Mouse (Mus musculus): ENCODE measurements around the gene Gstt2. TPM values are rescaled to one million over a fixed set of nuclear protein-coding genes. Genes with fewer than 3 reads are reported as not detected.

The Gstt2 gene
- polyA plus RNA-seq, 1 experiment from 2014 or later = 7.9 TPM

Other genes starting within 250 kb of the Gstt2 start
- gene Ggt5, start 248.1 kb downstream of the Gstt2 start, polyA plus RNA-seq (2016; fragmentation: Nextera tagmentation; extraction: Ambion mirVana) = 1.1 and 2.1 TPM in 2 replicates
- 2.8 TPM in 2 replicates for gene Susd2, start 193.4 kb downstream of the Gstt2 start, polyA plus RNA-seq (2016; fragmentation: Nextera tagmentation; extraction: Ambion mirVana)
- gene Cabin1, start 73.1 kb downstream of the Gstt2 start, polyA plus RNA-seq (2016; fragmentation: Nextera tagmentation; extraction: Ambion mirVana) = 44.1 and 48.7 TPM in 2 replicates
- 86.4 and 90.4 TPM in 2 replicates for gene Ddt, start 64.0 kb downstream of the Gstt2 start, polyA plus RNA-seq (2016; fragmentation: Nextera tagmentation; extraction: Ambion mirVana)
- not detected in 2 replicates for gene Gm20441, start 56.5 kb downstream of the Gstt2 start, polyA plus RNA-seq (2016; fragmentation: Nextera tagmentation; extraction: Ambion mirVana)
- gene Gstt3, start 56.0 kb downstream of the Gstt2 start, polyA plus RNA-seq (2016; fragmentation: Nextera tagmentation; extraction: Ambion mirVana) = 5.0 and 5.1 TPM in 2 replicates
- gene Gstt1, start 38.8 kb downstream of the Gstt2 start, polyA plus RNA-seq (2016; fragmentation: Nextera tagmentation; extraction: Ambion mirVana) = 6.7 and 8.7 TPM in 2 replicates
- not detected in 2 replicates for gene Gstt4, start 14.9 kb downstream of the Gstt2 start, polyA plus RNA-seq (2016; fragmentation: Nextera tagmentation; extraction: Ambion mirVana)
- 1,134 and 1,420 TPM in 2 replicates for gene Mif, start 22.8 kb upstream of the Gstt2 start, polyA plus RNA-seq (2016; fragmentation: Nextera tagmentation; extraction: Ambion mirVana)
- gene Derl3, start 56.0 kb upstream of the Gstt2 start, polyA plus RNA-seq (2016; fragmentation: Nextera tagmentation; extraction: Ambion mirVana) = 2.7 and 2.9 TPM in 2 replicates
- gene Smarcb1, start 84.2 kb upstream of the Gstt2 start, polyA plus RNA-seq (2016; fragmentation: Nextera tagmentation; extraction: Ambion mirVana) = 296 and 298 TPM in 2 replicates
- 15.4 and 15.5 TPM in 2 replicates for gene Chchd10, start 95.7 kb upstream of the Gstt2 start, polyA plus RNA-seq (2016; fragmentation: Nextera tagmentation; extraction: Ambion mirVana)
- gene Mmp11, start 99.1 kb upstream of the Gstt2 start, polyA plus RNA-seq (2016; fragmentation: Nextera tagmentation; extraction: Ambion mirVana) = 55.2 and 56.1 TPM in 2 replicates
- gene Gm867, start 103.2 kb upstream of the Gstt2 start, polyA plus RNA-seq (2016; fragmentation: Nextera tagmentation; extraction: Ambion mirVana) = 1.5 and 1.7 TPM in 2 replicates
- 0.34 and 0.98 TPM in 2 replicates for gene Vpreb3, start 105.6 kb upstream of the Gstt2 start, polyA plus RNA-seq (2016; fragmentation: Nextera tagmentation; extraction: Ambion mirVana)
- not detected in 2 replicates for gene Gm5134, start 117.1 kb upstream of the Gstt2 start, polyA plus RNA-seq (2016; fragmentation: Nextera tagmentation; extraction: Ambion mirVana)
- 20.4 and 24.5 TPM in 2 replicates for gene Zfp280b, start 195.2 kb upstream of the Gstt2 start, polyA plus RNA-seq (2016; fragmentation: Nextera tagmentation; extraction: Ambion mirVana)